Mouse (Mus musculus): Measurements from ENCODE around the gene Olfr1385.
"Not testable (repeated sequence)": the region's sequence is repeated elsewhere in the genome, so short reads cannot be mapped to it uniquely, and the experiment has no call there.

The Olfr1385 gene

GRCm38 (mm10) chr11:49488770-49489169 is at the start of gene Olfr1385:
Gene Olfr1385 (plus strand): TSS chr11:49489070.
- not testable (repeated sequence) for DNase-seq (ENCODE audit: low spot score in 2 of 2)

DNA sequence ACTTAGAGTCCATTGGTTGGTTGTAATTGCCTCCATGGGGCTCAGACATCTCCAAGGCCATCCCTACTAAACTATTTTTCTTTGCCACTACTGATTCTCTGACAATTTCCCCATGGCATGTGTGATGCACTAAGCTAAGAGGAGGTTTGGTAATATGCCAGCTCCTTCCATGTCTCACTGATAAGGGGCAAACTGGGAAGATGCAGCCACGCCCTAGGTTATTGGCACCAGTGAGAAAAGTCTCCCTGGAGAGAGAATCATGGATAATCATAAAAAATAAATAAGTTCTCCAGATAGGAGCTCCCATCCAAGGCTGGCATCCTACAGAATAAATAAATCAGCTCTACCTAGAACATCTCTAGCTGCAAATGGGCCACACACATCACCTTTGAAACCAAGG is 33.8 kb upstream of the Olfr1385 start, which contains the start of gene Olfr1387:
Gene Olfr1387, plus strand, starts transcription at position 301 of the 400 bp plus-strand sequence.
- DNase-seq (ENCODE audit: low spot score in 2 of 2), result no peak

DNA sequence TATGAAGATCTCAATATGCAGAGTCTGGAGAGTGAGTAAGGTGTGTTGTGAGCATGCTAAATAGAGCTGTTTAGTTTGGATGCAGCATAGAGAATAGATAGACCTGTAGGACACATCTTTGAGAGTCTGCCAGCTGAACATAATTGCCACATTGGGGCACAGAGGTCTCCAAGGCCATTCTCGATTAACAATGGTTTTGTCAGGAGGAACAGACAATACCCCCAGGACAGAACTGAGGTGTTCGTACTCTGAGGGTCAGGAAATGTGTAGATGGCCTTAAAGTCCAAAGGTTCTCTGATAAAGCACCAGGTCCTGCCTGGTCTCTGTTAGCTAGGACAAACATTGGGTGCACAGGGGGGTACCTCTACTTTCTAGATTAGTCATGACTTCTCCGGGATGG is 24.1 kb upstream of the Olfr1385 start, which contains the start of gene Olfr1386:
Gene Olfr1386, plus strand, starts transcription at position 301 of the 400 bp plus-strand sequence.
- not testable (repeated sequence) for DNase-seq (ENCODE audit: low spot score in 2 of 2)

GRCm38 (mm10) chr11:49485973-49486372 is 2.9 kb upstream of the Olfr1385 start:
- no peak for DNase-seq (ENCODE audit: low spot score in 2 of 2)

DNA sequence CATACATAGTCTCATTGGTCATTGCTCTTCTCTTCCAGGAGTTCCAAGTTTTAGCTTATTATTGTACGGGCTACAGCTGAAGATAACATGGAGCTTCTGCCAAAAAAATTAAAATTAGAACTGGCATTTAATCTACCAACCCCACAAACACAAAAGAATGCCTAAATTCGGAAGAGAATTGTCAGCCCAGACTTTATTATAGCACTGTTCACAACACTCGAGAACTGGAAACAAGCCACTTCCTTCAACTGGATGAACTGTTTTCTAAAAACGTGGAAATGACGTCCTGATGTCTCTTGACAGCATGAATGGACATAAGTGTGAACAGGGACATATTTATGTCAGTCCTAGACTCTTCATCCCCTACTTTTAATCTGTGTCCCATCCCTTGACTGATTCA is 29.2 kb downstream of the Olfr1385 start:
- no peak for DNase-seq (ENCODE audit: low spot score in 2 of 2)

- DNase-seq (ENCODE audit: low spot score in 2 of 2), result no peak
These were observed 30.5 kb downstream of the Olfr1385 start, which contains the start of gene Olfr1383 for GRCm38 (mm10) chr11:49519348-49519747. Gene Olfr1383 (plus strand): TSS chr11:49519648.

GRCm38 (mm10) chr11:49527947-49528346 is 39.1 kb downstream of the Olfr1385 start, which contains the start of gene Olfr1382:
Gene Olfr1382 (plus strand): TSS chr11:49528247.
- DNase-seq (ENCODE audit: low spot score in 2 of 2), result no peak

- DNase-seq (ENCODE audit: low spot score in 2 of 2), result no peak
These were observed 43.9 kb downstream of the Olfr1385 start for GRCm38 (mm10) chr11:49532761-49533160.

DNA sequence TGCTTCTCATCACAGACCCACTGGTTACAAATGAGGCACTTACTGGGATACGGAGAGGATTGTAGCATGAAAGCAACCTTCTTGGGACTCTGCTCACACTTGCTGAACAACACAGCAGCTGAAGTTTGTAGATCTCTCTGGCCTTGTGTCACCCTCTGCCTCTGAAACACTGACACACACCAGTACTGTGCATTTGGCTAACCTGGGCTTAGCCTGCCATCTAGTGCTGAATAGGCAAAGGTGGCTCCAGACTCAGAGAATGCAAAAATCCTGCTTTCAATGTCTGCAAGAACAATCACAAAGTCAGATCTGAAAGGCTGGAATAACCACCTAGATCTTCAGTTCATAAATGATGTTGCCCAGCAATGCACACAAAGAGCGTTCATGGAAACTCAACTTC is 47.8 kb downstream of the Olfr1385 start:
- not testable (repeated sequence) for DNase-seq (ENCODE audit: low spot score in 2 of 2)

DNA sequence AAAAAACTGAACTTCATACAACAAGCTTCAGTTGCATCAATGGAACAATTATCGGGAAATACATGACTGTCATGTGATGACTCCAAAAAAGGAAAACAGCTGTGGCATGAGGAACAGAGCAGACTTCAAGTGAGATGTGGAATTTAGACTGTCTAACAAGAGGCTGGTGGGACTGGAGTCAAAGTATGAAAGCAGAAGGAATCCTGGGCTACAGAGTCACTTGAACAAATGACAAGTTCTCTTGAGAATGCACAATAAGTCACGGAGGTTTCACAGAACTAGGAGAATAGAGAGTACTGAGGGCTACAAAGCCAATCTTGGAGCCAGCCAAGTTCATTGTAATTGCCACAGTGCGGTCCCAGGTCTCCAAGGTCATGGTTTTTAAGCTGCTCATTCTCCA is 54.3 kb downstream of the Olfr1385 start, which contains the start of gene Olfr1381:
Gene Olfr1381, plus strand, starts transcription at position 301 of the 400 bp plus-strand sequence.
- DNase-seq (ENCODE audit: low spot score in 2 of 2), result not testable (repeated sequence)

Data from urinary bladder, postnatal 4 days (tissue).